Mouse (Mus musculus): ENCODE measurements around the gene Klc3.

Klc3 gene

DNA sequence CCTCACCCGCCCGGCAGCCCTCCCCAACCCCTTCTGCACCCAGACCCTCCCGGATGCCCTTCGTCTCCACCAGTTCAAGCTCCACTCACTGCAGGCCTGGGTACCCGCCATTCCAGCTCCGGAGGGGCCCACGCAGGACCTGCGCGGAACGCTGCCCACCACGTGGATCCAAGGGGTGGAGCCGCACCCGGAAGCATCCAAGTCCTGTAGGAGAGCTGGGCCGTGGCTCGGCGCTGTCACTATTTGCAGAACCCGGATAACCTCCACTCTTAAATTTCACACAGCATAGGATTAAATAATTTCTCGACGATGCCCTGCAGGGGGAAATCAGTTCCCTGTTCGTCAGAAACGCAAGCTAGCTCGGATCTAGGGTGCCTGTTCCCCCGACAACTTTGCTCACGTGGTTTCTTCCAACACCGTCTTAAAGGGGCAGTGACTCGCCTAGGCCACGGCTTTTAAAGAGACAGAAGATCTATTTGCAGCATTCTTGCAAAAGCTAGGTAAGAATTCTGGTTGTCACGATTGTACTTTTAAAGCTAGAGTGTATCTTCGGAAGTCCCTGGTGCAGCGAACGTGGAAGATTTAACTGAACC is 44.5 kb downstream of the Klc3 start, which contains the start of the genes Cd3eap and Ppp1r13l:
Cd3eap (minus strand) TSS at position 185 of the 593 bp plus-strand sequence.
Ppp1r13l (plus strand) TSS at position 451 of the 593 bp plus-strand sequence.
- peak; percentile 90 for DNase-seq

DNA sequence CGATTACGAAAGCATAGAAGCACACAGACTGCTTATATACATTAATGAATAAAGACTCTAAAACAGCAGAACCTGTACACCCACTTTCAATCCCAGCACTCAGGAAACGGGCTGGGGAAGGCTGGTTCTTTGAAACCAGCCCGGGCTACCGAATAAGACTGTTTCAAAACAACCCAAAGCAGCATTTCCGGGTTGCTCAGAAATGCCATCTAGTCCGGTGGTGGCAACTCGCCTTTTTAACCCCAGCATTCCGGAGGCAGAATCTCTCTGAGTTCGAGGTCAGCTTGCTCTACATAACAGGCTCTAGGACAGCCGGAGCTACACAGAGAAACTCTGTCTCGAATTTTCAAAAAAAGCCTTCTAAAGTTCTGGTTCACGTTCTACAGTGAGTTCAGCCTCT is 45.3 kb downstream of the Klc3 start:
- DNase-seq = no peak

DNA sequence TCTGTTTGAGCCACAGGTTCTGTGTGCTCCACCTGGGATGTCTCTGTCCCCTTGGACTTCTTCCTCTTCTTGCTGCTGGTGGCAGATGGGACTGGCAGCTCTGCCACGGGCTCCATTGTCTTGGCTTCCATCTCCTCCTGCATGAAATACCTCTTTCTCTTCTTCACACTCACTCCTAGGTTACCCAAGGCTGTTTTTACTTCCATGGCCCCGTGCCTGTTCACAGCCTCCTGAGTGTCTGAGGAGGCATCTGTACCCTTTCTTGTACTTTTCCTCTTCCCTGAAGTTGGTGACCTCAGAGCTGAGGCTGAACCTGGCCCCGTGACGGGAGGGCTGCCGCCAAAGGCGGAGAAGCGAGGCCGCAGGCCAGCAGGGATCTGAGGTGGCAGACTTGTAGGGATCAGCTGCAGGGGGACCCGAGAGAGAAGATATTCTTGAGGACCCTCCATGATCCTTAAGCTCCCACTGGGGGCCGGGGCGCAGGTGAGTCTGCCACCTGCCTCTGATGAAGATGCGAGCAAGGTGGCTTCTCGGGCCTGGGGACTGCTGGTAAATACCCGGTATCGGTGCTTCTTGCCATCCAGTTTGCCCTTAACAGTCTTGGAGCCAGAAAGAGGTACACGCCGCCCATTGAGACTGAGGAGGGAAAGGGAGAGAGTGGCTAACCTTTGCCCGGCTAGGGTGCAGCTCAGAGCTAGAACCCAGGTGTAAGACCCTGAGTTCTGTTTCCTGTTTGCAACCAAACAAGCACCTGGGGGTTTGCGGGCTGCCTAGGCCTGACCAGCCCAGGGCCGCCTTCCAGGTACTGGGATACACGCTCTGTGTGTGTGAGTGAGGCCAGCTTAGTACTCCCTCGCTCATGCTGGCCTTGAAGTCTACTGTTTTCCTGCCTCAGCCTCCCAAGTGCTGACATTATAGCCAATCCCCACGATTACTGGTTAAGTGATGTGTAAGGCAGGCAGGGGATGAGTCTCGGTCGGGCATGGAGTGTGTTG is 46.2 kb downstream of the Klc3 start:
- no peak for DNase-seq

DNA sequence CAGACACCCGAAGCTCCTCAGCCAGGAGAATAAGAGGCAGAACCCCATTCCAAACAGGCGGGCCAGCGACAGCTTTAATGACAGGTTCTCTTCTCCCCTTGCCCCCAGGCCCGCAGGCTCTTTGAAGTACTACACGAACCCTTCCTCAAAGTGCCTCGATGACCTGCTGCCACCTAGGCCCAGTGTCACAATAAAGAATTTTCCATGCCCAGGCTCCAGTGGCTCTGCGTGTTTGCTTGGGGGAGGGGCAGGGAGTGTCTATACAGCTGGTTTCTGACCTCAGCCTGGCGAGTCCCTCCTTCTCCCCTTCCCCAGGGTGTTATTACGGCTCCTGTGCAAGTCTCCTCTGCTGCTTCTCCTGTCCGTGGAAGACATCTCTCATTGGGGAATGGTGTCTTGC is 47.6 kb downstream of the Klc3 start:
- DNase-seq = no peak

DNA sequence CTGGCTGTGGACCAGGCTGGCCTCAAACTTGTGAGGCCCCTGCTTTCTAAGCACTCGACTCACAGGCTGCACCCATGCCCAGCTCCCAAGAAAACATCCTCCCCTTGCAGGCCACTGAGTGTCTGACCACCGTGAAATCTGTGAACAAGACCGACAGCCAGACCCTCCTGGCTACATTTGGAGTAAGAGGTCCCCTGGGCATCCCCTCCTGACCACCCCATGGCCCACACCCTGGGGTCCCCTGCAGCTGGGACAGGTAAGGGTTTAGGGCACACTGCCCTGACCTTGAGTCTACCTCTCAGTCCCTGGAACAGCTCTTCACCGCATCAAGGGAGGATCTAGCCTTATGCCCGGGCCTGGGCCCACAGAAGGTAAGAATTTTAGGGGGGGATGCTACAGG is 48.9 kb downstream of the Klc3 start:
- no peak for DNase-seq

DNA sequence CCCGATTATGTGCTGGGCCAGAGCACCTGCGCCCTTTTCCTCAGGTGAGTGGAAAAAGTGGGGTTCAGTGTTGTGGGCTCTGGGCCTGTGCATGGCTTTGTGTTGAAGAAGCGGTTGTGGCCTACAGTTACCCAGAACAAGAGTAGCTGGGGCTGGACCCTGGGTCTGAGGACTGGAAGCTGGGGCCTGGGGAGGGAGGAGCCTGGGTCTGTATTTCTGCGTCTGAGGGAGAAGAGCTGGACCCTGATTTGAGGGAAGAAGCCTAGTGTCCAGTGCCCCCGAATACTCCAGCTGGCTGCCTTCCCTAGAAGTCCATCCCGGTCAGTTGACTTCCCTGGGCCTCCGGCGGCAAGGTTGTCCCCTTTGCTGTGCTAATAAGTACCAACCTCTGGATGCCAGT is 53.7 kb downstream of the Klc3 start:
- no peak for DNase-seq

DNA sequence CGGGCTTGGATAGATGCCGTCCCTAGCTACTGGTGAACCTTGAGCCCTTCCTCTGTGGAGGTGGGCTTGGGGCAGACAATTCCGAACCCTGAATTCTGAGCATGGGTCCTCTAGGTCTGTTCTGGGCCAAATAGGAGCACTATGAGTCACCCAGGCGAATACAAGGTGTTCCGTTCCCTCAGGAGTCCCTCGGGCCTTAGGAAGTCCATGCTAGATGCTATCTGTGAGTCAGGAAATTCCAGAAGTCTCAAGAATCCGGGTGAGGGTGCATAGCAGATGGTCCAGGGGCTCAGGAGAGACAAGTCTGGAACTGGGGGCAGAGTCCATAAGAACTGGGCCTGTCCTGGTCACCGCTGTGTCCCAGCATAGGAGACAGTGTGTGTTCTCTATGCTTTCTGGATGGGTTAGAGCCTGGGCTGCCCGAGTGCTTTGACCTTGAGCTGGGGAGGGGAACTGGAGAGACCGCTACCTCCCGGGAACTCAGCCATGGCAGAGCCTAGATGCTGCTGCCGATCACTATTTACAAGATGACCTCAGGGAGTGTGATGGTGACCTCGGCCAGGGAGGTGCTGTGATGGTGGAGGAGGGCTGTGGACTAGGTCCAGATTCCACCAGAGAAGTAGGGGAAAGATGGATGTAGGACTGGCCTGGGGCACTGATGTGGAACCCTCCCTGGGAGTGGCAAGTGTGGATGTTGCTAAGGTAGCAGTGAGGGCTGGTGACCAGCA is 54.6 kb downstream of the Klc3 start:
- DNase-seq = no peak

DNA sequence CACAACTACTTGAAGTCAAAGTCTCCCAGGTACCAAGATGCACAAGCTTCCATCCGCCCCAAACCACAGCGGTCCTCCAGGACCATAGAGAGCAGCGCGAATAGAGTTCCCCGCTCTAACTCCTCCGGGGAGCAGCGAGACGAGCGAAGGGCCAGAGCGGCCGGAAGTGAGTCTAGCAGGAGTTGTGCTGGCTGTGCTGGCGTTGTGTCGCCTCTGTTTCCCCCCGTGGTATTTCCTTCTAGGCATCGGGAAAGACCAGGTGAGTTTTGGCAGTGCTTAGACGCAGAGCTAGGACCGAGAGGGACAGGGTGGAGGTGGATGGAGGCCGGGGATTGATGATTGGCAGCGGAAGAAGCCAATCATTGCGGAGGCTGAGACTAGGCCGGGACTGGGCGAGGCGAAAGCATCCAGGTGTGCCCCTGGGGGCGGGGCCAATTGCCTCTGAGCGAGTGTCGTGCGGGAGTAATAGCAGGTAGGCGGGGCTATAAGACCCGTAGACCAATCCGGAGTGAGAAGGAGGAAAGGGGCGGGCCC is 58.9 kb downstream of the Klc3 start:
- DNase-seq = peak; percentile 98

Data from kidney, postnatal 14 days (tissue).